Mouse (Mus musculus): ENCODE measurements around the gene Lurap1.
A peak's percentile ranks its signal among the peaks of the same experiment; 100 is the strongest.

Lurap1 gene

GRCm38 (mm10) chr4:116150862-116151221, 296 bp downstream of the Lurap1 start:
- TF ChIP-seq NANOG (IDR thresholded peaks at IDR 0.05; ENCODE audit: borderline replicate concordance, low read length) (no peak), POU5F1 (IDR thresholded peaks at IDR 0.05; ENCODE audit: borderline replicate concordance, low read length) (no peak), CTCF (conservative IDR thresholded peaks at IDR 0.05; ENCODE audit: low read length) (no peak)
- Histone ChIP-seq H3K9me3 (ENCODE audit: low read length) (peaks cover 4% of the 10 kb centered on the region), H3K36me3 (ENCODE audit: insufficient read depth, low read length) (peaks cover 45% of the 10 kb centered on the region), H3K4me3 (replicated peaks; ENCODE audit: low read length) (peak overlapping the region; percentile 89), H3K27me3 (ENCODE audit: insufficient read depth, low read length) (peaks cover 3% of the 10 kb centered on the region; the same call in 1 of the 2 replicates), H3K4me1 (replicated peaks; ENCODE audit: low read depth, low read length) (peaks cover 44% of the 10 kb centered on the region)

GRCm38 (mm10) chr4:116150156-116150861, 829 bp downstream of the Lurap1 start:
- H3K9me3 ChIP-seq (ENCODE audit: low read length): peaks cover 4% of the 10 kb centered on the region
- peak overlapping the region; percentile 89 for H3K4me3 ChIP-seq (replicated peaks; ENCODE audit: low read length)
- H3K27me3 ChIP-seq (ENCODE audit: insufficient read depth, low read length): peaks cover 6% of the 10 kb centered on the region
- peaks cover 44% of the 10 kb centered on the region for H3K4me1 ChIP-seq (replicated peaks; ENCODE audit: low read depth, low read length)
- peaks cover 39% of the 10 kb centered on the region for H3K36me3 ChIP-seq (ENCODE audit: insufficient read depth, low read length)
- TF ChIP-seq POU5F1 (IDR thresholded peaks at IDR 0.05; ENCODE audit: borderline replicate concordance, low read length) (no peak), CTCF (conservative IDR thresholded peaks at IDR 0.05; ENCODE audit: low read length) (no peak), NANOG (IDR thresholded peaks at IDR 0.05; ENCODE audit: borderline replicate concordance, low read length) (no peak)

- peaks cover 4% of the 10 kb centered on the region for H3K9me3 ChIP-seq (ENCODE audit: low read length)
- peaks cover 34% of the 10 kb centered on the region for H3K36me3 ChIP-seq (ENCODE audit: insufficient read depth, low read length)
- TF ChIP-seq POU5F1 (IDR thresholded peaks at IDR 0.05; ENCODE audit: borderline replicate concordance, low read length) (no peak), NANOG (IDR thresholded peaks at IDR 0.05; ENCODE audit: borderline replicate concordance, low read length) (no peak), CTCF (conservative IDR thresholded peaks at IDR 0.05; ENCODE audit: low read length) (no peak)
- H3K4me1 ChIP-seq (replicated peaks; ENCODE audit: low read depth, low read length): peaks cover 47% of the 10 kb centered on the region
- H3K27me3 ChIP-seq (ENCODE audit: insufficient read depth, low read length): peaks cover 11% of the 10 kb centered on the region
- peak overlapping the region; percentile 89 for H3K4me3 ChIP-seq (replicated peaks; ENCODE audit: low read length)
Observed at GRCm38 (mm10) chr4:116149812-116150155, 1.4 kb downstream of the Lurap1 start.

GRCm38 (mm10) chr4:116143891-116144717, 7.0 kb downstream of the Lurap1 start:
- H3K9me3 ChIP-seq (ENCODE audit: low read length): peaks cover 4% of the 10 kb centered on the region
- TF ChIP-seq POU5F1 (IDR thresholded peaks at IDR 0.05; ENCODE audit: borderline replicate concordance, low read length) (no peak), NANOG (IDR thresholded peaks at IDR 0.05; ENCODE audit: borderline replicate concordance, low read length) (no peak), CTCF (conservative IDR thresholded peaks at IDR 0.05; ENCODE audit: low read length) (no peak)
- H3K27me3 ChIP-seq (ENCODE audit: insufficient read depth, low read length): peaks cover 34% of the 10 kb centered on the region

GRCm38 (mm10) chr4:116143317-116143811, 7.8 kb downstream of the Lurap1 start:
- no peak for TF ChIP-seq NANOG (IDR thresholded peaks at IDR 0.05; ENCODE audit: borderline replicate concordance, low read length)
- TF ChIP-seq CTCF (conservative IDR thresholded peaks at IDR 0.05; ENCODE audit: low read length): no peak
- TF ChIP-seq POU5F1 (IDR thresholded peaks at IDR 0.05; ENCODE audit: borderline replicate concordance, low read length): no peak
- Histone ChIP-seq H3K4me1 (replicated peaks; ENCODE audit: low read depth, low read length) (peaks cover 66% of the 10 kb centered on the region), H3K4me3 (replicated peaks; ENCODE audit: low read length) (peak overlapping the region; percentile 83), H3K36me3 (ENCODE audit: insufficient read depth, low read length) (no peaks in the 10 kb centered on the region), H3K27me3 (ENCODE audit: insufficient read depth, low read length) (peaks cover 33% of the 10 kb centered on the region), H3K9me3 (ENCODE audit: low read length) (peaks cover 4% of the 10 kb centered on the region)

More at GRCm38 (mm10) chr4:116143891-116144717, 7.0 kb downstream of the Lurap1 start:
- Histone ChIP-seq H3K4me1 (replicated peaks; ENCODE audit: low read depth, low read length) (peaks cover 58% of the 10 kb centered on the region), H3K4me3 (replicated peaks; ENCODE audit: low read length) (peak overlapping the region; percentile 83), H3K36me3 (ENCODE audit: insufficient read depth, low read length) (no peaks in the 10 kb centered on the region)

- H3K9me3 ChIP-seq (ENCODE audit: low read length): peaks cover 3% of the 10 kb centered on the region
- H3K27me3 ChIP-seq (ENCODE audit: insufficient read depth, low read length): peaks cover 31% of the 10 kb centered on the region
- TF ChIP-seq NANOG (IDR thresholded peaks at IDR 0.05; ENCODE audit: borderline replicate concordance, low read length): no peak
- TF ChIP-seq POU5F1 (IDR thresholded peaks at IDR 0.05; ENCODE audit: borderline replicate concordance, low read length): no peak
Observed at GRCm38 (mm10) chr4:116142269-116142668, 8.9 kb downstream of the Lurap1 start.

GRCm38 (mm10) chr4:116141736-116142135, 9.4 kb downstream of the Lurap1 start:
- H3K4me3 ChIP-seq (replicated peaks; ENCODE audit: low read length): no peak overlapping the region
- peaks cover 31% of the 10 kb centered on the region for H3K27me3 ChIP-seq (ENCODE audit: insufficient read depth, low read length)
- TF ChIP-seq NANOG (IDR thresholded peaks at IDR 0.05; ENCODE audit: borderline replicate concordance, low read length) (peak; percentile 41; the same call in 1 of the 2 replicates), CTCF (conservative IDR thresholded peaks at IDR 0.05; ENCODE audit: low read length) (no peak), POU5F1 (IDR thresholded peaks at IDR 0.05; ENCODE audit: borderline replicate concordance, low read length) (no peak)
- H3K36me3 ChIP-seq (ENCODE audit: insufficient read depth, low read length): no peaks in the 10 kb centered on the region
- H3K4me1 ChIP-seq (replicated peaks; ENCODE audit: low read depth, low read length): peaks cover 82% of the 10 kb centered on the region
- H3K9me3 ChIP-seq (ENCODE audit: low read length): no peaks in the 10 kb centered on the region

More at GRCm38 (mm10) chr4:116142269-116142668, 8.9 kb downstream of the Lurap1 start:
- no peak overlapping the region for H3K4me3 ChIP-seq (replicated peaks; ENCODE audit: low read length)
- no peaks in the 10 kb centered on the region for H3K36me3 ChIP-seq (ENCODE audit: insufficient read depth, low read length)
- peaks cover 77% of the 10 kb centered on the region for H3K4me1 ChIP-seq (replicated peaks; ENCODE audit: low read depth, low read length)
